ENCODE assay signal across 8 mouse cellular contexts in the genomic region with DNA sequence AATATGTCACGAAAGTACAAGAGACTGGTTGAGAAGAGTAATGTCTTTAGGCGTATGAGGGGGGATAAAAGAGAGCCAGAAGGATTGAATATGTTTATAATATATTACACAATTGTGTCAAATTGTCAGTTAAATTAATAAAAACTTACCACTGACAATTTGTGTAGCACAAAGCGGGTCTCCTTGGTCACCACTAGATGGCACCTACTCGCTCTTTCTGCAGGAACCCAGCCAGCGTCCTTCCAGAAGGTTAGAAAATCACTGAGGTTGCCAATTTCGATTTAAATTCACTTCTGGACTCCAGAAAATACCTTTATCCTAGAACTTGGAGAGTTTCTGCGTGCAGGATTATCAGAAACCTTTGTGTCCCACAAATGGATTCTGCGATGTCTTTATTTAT.
A peak's percentile ranks its signal among the peaks of the same experiment; 100 is the strongest.
DNase-seq lines count a peak whose midpoint lies in the region; ATAC-seq and TF ChIP-seq lines count a peak whose summit lies in the region.

No protein-coding gene starts in this region.

- peaks cover 16% of the 10 kb centered on the region for H3K4me1 ChIP-seq in forebrain, embryonic 14.5 days (ENCODE audit: control insufficient read depth, insufficient read depth, low read length)
- H3K4me1 ChIP-seq in forebrain, embryonic 11.5 days (replicated peaks; ENCODE audit: control insufficient read depth, insufficient read depth, low read length), result no peaks in the 10 kb centered on the region
- H3K4me1 ChIP-seq in cortical plate, adult 2 months (ENCODE audit: control insufficient read depth, insufficient read depth, low read length), result peaks cover 3% of the 10 kb centered on the region; the same call in 1 of the 2 replicates

- H3K9me3 ChIP-seq in forebrain, embryonic 14.5 days (replicated peaks; ENCODE audit: control insufficient read depth, low read length), result no peaks in the 10 kb centered on the region
- no peaks in the 10 kb centered on the region for H3K9me3 ChIP-seq in forebrain, embryonic 11.5 days (ENCODE audit: control insufficient read depth, low read length)

- TF ChIP-seq CTCF in cortical plate, adult 2 months (IDR thresholded peaks at IDR 0.05; ENCODE audit: extremely low read depth, insufficient read depth, low read length), result peak; percentile 69

- H3K27me3 ChIP-seq in forebrain, embryonic 14.5 days (replicated peaks; ENCODE audit: control insufficient read depth, insufficient read depth, low read length), result no peaks in the 10 kb centered on the region
- H3K27me3 ChIP-seq in forebrain, embryonic 11.5 days (ENCODE audit: control insufficient read depth, insufficient read depth, low read length), result no peaks in the 10 kb centered on the region
- no peaks in the 10 kb centered on the region for H3K27me3 ChIP-seq in myocyte (ENCODE audit: control insufficient read depth, insufficient read depth, insufficient read length)

- H3K27ac ChIP-seq in forebrain, embryonic 14.5 days (ENCODE audit: low read depth, low read length), result no peak overlapping the region
- no peak overlapping the region for H3K27ac ChIP-seq in forebrain, embryonic 11.5 days (ENCODE audit: low read depth, low read length)
- H3K27ac ChIP-seq in cortical plate, adult 2 months (ENCODE audit: insufficient read depth, low read length), result no peak overlapping the region

- H3K9ac ChIP-seq in forebrain, embryonic 14.5 days (ENCODE audit: low read length), result no peak overlapping the region
- no peak overlapping the region for H3K9ac ChIP-seq in forebrain, embryonic 11.5 days (ENCODE audit: low read length)

- DNase-seq in forebrain, embryonic 14.5 days (ENCODE audit: low spot score), result peak; percentile 82
- DNase-seq in forebrain, embryonic 11.5 days (ENCODE audit: low spot score), result no peak
- peak; percentile 40 for DNase-seq in right cerebral cortex, postnatal 4 days
- no peak for DNase-seq in right cerebral cortex, adult 18-20 months
- DNase-seq in kidney, postnatal 14 days, result peak; percentile 63
- no peak for DNase-seq in layer of hippocampus, adult 8-10 months (ENCODE audit: low spot score in 2 of 2)

- H3ac ChIP-seq in myocyte (ENCODE audit: control insufficient read depth, insufficient read length), result no peak overlapping the region

- H3K4me2 ChIP-seq in forebrain, embryonic 14.5 days (ENCODE audit: low read length), result no peak overlapping the region
- H3K4me2 ChIP-seq in forebrain, embryonic 11.5 days (ENCODE audit: low read depth, low read length, severe bottlenecking), result no peak overlapping the region
- peak overlapping the region; percentile 64 for H3K4me2 ChIP-seq in myocyte (ENCODE audit: low read depth)

- no peaks in the 10 kb centered on the region for H3K79me2 ChIP-seq in myocyte (ENCODE audit: control insufficient read depth, insufficient read depth)

- 34% methylated on average over 8 of the region's 8 CpGs for WGBS in forebrain, embryonic 14.5 days
- 34% methylated on average over 8 of the region's 8 CpGs for WGBS in forebrain, embryonic 11.5 days

- TF ChIP-seq POLR2A in cortical plate, adult 2 months (IDR thresholded peaks at IDR 0.05; ENCODE audit: extremely low read depth, insufficient read depth, low read length), result no peak
- TF ChIP-seq POLR2A in myocyte (IDR thresholded peaks at IDR 0.05; ENCODE audit: insufficient read length, low read depth), result no peak

- no peak overlapping the region for H3K4me3 ChIP-seq in forebrain, embryonic 14.5 days (ENCODE audit: low read depth, low read length)
- H3K4me3 ChIP-seq in forebrain, embryonic 11.5 days (ENCODE audit: low read depth, low read length), result no peak overlapping the region
- H3K4me3 ChIP-seq in cortical plate, adult 2 months (ENCODE audit: insufficient read depth, low read length), result no peak overlapping the region
- no peak overlapping the region for H3K4me3 ChIP-seq in myocyte

- H3K36me3 ChIP-seq in forebrain, embryonic 14.5 days (ENCODE audit: control insufficient read depth, insufficient read depth, low read length), result no peaks in the 10 kb centered on the region
- no peaks in the 10 kb centered on the region for H3K36me3 ChIP-seq in forebrain, embryonic 11.5 days (ENCODE audit: control insufficient read depth, insufficient read depth, low read length)
- H3K36me3 ChIP-seq in myocyte (ENCODE audit: control insufficient read depth, insufficient read depth), result no peaks in the 10 kb centered on the region

- ATAC-seq in forebrain, embryonic 14.5 days, result no peak
- no peak for ATAC-seq in forebrain, embryonic 11.5 days (replicated peaks; ENCODE audit: low FRiP score)

TF ChIP-seq in myocyte, 11 proteins besides CTCF, POLR2A, EP300 and RAD21:
- no peak for TF ChIP-seq SRF (IDR thresholded peaks at IDR 0.05; ENCODE audit: control insufficient read depth, insufficient read length, low read depth)

Comparison
In these comparisons a context has a peak if more than half of its experiments do, and no peak if none do; other contexts are left out.
1. DNase-seq: peak in forebrain, embryonic 14.5 days (single experiment), right cerebral cortex, postnatal 4 days (single experiment) and kidney, postnatal 14 days (single experiment); none in forebrain, embryonic 11.5 days (single experiment), right cerebral cortex, adult 18-20 months (single experiment) and layer of hippocampus, adult 8-10 months (0 of 2).